8 mouse cellular contexts compared by ENCODE assay signal in the genomic region with DNA sequence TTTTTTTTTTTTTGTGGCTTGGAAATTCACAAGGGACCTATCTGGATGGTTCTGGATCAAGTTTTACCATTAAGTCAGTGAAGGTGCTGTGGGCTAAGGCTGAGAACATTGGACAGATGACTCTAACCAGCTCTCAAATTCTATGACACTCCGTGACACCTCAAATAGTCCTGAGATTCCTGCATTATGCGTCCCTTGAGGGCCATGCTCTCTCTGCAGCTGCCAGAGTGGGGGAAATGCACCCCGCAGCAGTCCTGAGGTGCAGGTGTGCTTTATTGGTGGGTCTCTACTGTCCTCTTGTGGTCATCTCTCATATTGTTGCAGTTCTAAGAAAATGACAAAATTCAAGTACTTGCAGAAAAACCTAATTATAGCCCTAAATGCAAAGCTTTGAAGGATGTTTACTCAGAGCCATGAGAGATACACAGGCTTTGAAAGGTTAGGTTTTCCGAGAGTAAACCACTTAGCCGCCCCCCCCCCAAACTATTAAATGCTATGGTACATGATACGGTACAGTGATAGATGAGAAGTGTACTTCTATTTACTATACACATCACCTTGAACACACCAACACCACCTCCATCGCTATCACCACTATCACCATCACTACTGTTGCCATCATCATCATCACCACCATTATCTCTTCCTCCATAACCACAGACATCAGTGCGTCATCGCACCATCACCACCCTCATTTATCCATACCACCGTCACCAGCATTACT. TPM values are rescaled to one million over a fixed set of nuclear protein-coding genes. Genes with fewer than 3 reads are reported as not detected.
DNase-seq lines count a peak whose midpoint lies in the region; ATAC-seq lines count a peak whose summit lies in the region.

No protein-coding gene starts in this region.

- WGBS in intestine, embryonic 14.5 days: 52% methylated on average over 10 of the region's 10 CpGs
- WGBS in intestine, embryonic 16.5 days: 54% methylated on average over 10 of the region's 10 CpGs
- 58% methylated on average over 10 of the region's 10 CpGs for WGBS in kidney, embryonic 15.5 days

- H3K4me3 ChIP-seq in intestine, embryonic 14.5 days (ENCODE audit: low read depth, low read length): no peak overlapping the region
- H3K4me3 ChIP-seq in intestine, embryonic 16.5 days (ENCODE audit: low read length): no peak overlapping the region
- no peak overlapping the region for H3K4me3 ChIP-seq in kidney, embryonic 15.5 days (replicated peaks)

- H3K9me3 ChIP-seq in intestine, embryonic 14.5 days (ENCODE audit: control insufficient read depth, low read length): no peaks in the 10 kb centered on the region
- H3K9me3 ChIP-seq in intestine, embryonic 16.5 days (ENCODE audit: control insufficient read depth, low read length): no peaks in the 10 kb centered on the region
- H3K9me3 ChIP-seq in kidney, embryonic 15.5 days (replicated peaks): no peaks in the 10 kb centered on the region

- H3K9ac ChIP-seq in intestine, embryonic 14.5 days (ENCODE audit: low read length): no peak overlapping the region
- no peak overlapping the region for H3K9ac ChIP-seq in intestine, embryonic 16.5 days (ENCODE audit: low read depth, low read length)
- no peak overlapping the region for H3K9ac ChIP-seq in kidney, embryonic 15.5 days

- H3K36me3 ChIP-seq in intestine, embryonic 14.5 days (ENCODE audit: control insufficient read depth, insufficient read depth, low read length): no peaks in the 10 kb centered on the region
- H3K36me3 ChIP-seq in intestine, embryonic 16.5 days (ENCODE audit: control insufficient read depth, insufficient read depth, low read length): no peaks in the 10 kb centered on the region
- H3K36me3 ChIP-seq in kidney, embryonic 15.5 days: no peaks in the 10 kb centered on the region

- no peak for DNase-seq in intestine, embryonic 14.5 days (ENCODE audit: low spot score)
- DNase-seq in B cell, adult 2 months: peak; percentile 51 to 54
- DNase-seq in brain, adult 2 months (ENCODE audit: low read depth, low spot score): peak; percentile 73
- peak; percentile 48 for DNase-seq in retina, postnatal 1 day
- DNase-seq in layer of hippocampus, adult 8-10 months (ENCODE audit: low spot score in 2 of 2): no peak

- no peaks in the 10 kb centered on the region for H3K4me1 ChIP-seq in intestine, embryonic 14.5 days (replicated peaks; ENCODE audit: control insufficient read depth, insufficient read depth, low read length)
- H3K4me1 ChIP-seq in intestine, embryonic 16.5 days (ENCODE audit: control insufficient read depth, insufficient read depth, low read length): no peaks in the 10 kb centered on the region
- H3K4me1 ChIP-seq in kidney, embryonic 15.5 days: no peaks in the 10 kb centered on the region

- no peak overlapping the region for H3K27ac ChIP-seq in intestine, embryonic 14.5 days (ENCODE audit: low read depth)
- no peak overlapping the region for H3K27ac ChIP-seq in intestine, embryonic 16.5 days (ENCODE audit: low read length)
- no peak overlapping the region for H3K27ac ChIP-seq in kidney, embryonic 15.5 days

- H3K27me3 ChIP-seq in intestine, embryonic 14.5 days (replicated peaks; ENCODE audit: control insufficient read depth, insufficient read depth, low read length): no peaks in the 10 kb centered on the region
- no peaks in the 10 kb centered on the region for H3K27me3 ChIP-seq in intestine, embryonic 16.5 days (replicated peaks; ENCODE audit: control insufficient read depth, insufficient read depth, low read length)
- no peaks in the 10 kb centered on the region for H3K27me3 ChIP-seq in kidney, embryonic 15.5 days

- 0 out of 2 replicates have a peak, but pooled peaks have one; percentile 50 for ATAC-seq in intestine, embryonic 14.5 days (replicated peaks; ENCODE audit: low FRiP score, low TSS enrichment, low read depth)
- no peak for ATAC-seq in intestine, embryonic 16.5 days
- ATAC-seq in inflammation-experienced regulatory T-cells, adult 6 months: peak; percentile 38
- no peak for ATAC-seq in kidney, embryonic 15.5 days (replicated peaks; ENCODE audit: low FRiP score)

- no peak overlapping the region for H3K4me2 ChIP-seq in intestine, embryonic 14.5 days (ENCODE audit: low read length)
- H3K4me2 ChIP-seq in intestine, embryonic 16.5 days (ENCODE audit: low read depth, low read length): no peak overlapping the region
- no peak overlapping the region for H3K4me2 ChIP-seq in kidney, embryonic 15.5 days

RNA-seq across cellular contexts. Expression of gene Tmed3, which starts 17.2 kb away (rescaled TPM):
- polyA plus RNA-seq in intestine, embryonic 14.5 days (2014; fragmentation: Nextera tagmentation; extraction: Ambion mirVana): 97.0 and 104 TPM in 2 replicates
- polyA plus RNA-seq in intestine, embryonic 16.5 days (2015; fragmentation: Nextera tagmentation; extraction: Ambion mirVana): 132 and 133 TPM in 2 replicates
- 10 to 100 TPM; 60.5 to 76.9 (median 66.8) TPM for polyA plus RNA-seq in inflammation-experienced regulatory T-cells, adult 6 months (2017; shearing (Covaris generic))
- 10 to 100 TPM; 28.7 to 43.1 (median 34.4) TPM for total RNA-seq in layer of hippocampus, adult 8-10 months (2022)
- 85.3 and 92.8 TPM in 2 replicates for polyA plus RNA-seq in kidney, embryonic 15.5 days (2015; fragmentation: Nextera tagmentation; extraction: Ambion mirVana)

RNA-seq across cellular contexts. Expression of gene Ankrd34c, which starts 50.6 kb away (rescaled TPM):
- polyA plus RNA-seq in intestine, embryonic 14.5 days (2014; fragmentation: Nextera tagmentation; extraction: Ambion mirVana): 0.04 TPM in 1 of 2 replicates, not detected in the other
- polyA plus RNA-seq in intestine, embryonic 16.5 days (2015; fragmentation: Nextera tagmentation; extraction: Ambion mirVana): not detected in 2 replicates
- polyA plus RNA-seq in inflammation-experienced regulatory T-cells, adult 6 months (2017; shearing (Covaris generic)): not detected
- total RNA-seq in layer of hippocampus, adult 8-10 months (2022): 1 to 10 TPM; 1.9 to 2.7 (median 2.4) TPM
- not detected in 2 replicates for polyA plus RNA-seq in kidney, embryonic 15.5 days (2015; fragmentation: Nextera tagmentation; extraction: Ambion mirVana)

Comparison
In these comparisons a context has a peak if more than half of its experiments do, and no peak if none do; other contexts are left out.
1. ATAC-seq: peak in intestine, embryonic 14.5 days (single experiment) and inflammation-experienced regulatory T-cells, adult 6 months (single experiment); none in intestine, embryonic 16.5 days (single experiment) and kidney, embryonic 15.5 days (single experiment).
2. DNase-seq: peak in B cell, adult 2 months (2 of 2), brain, adult 2 months (single experiment) and retina, postnatal 1 day (single experiment); none in intestine, embryonic 14.5 days (single experiment) and layer of hippocampus, adult 8-10 months (0 of 2).